Mouse (Mus musculus) ES-E14 (cell line): ENCODE measurements around the gene Olfr228.

ENCODE experiments used
- CHD2 ChIP-seq: IDR thresholded peaks from 2 replicates; pipeline ENCODE4 v1.6.1; 2014; ENCODE audit warnings: mild to moderate bottlenecking, low read depth, low read length, inconsistent platforms
- MAFK ChIP-seq: IDR thresholded peaks from 2 replicates; pipeline ENCODE4 v1.6.1; 2014; ENCODE audit warnings: mild to moderate bottlenecking, low read depth, low read length, inconsistent platforms; ENCODE audit not compliant: insufficient read depth
- ZC3H11A ChIP-seq: IDR thresholded peaks from 2 replicates; pipeline ENCODE4 v1.6.1; 2012; ENCODE audit warnings: low read depth, mild to moderate bottlenecking, inconsistent platforms, low read length, borderline replicate concordance

DNA sequence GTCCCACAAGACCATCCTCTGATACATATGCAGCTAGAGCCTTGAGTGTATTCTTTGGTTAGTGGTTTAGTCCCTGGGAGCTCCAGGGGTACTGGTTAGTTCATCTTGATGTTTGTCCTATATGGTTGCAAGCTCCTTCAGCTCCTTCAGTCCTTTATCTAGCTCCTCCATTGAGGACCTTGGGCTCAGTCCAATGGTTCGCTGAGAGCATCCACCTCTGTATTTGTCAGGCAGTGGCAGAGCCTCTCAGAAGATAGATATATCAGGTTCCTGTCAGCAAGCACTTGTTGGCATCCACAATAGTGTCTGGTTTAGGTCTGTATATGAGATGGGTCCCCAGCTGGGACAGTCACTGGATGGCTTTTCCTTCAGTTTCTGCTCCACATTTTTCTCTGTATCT, 26.8 kb downstream of the Olfr228 start:
- TF ChIP-seq MAFK (no peak), ZC3H11A (no peak), CHD2 (no peak)
